Mouse (Mus musculus): Measurements from ENCODE around the gene B4galnt3.

- no peak for TF ChIP-seq CTCF (IDR thresholded peaks at IDR 0.05; ENCODE audit: borderline replicate concordance, control insufficient read depth, extremely low read depth, insufficient read depth, low read length, poor library complexity)
- TF ChIP-seq POLR2A (IDR thresholded peaks at IDR 0.05; ENCODE audit: control insufficient read depth, extremely low read depth, insufficient read depth, low read length, poor library complexity), result no peak
Observed at GRCm38 (mm10) chr6:120179044-120179755, 115.2 kb downstream of the B4galnt3 start.

All from thymus, adult 2 months (tissue).